ENCODE assay signal across 13 mouse cellular contexts in genomic region chr8:84552457-84552856, GRCm38 (mm10).
"Had no signal": no experiment of that assay in that cellular context is flagged by ENCODE, and none has a peak within 500 bp of the region (broad histone marks: within the 10 kb centered on the region; RNA-seq: fewer than 3 reads in every experiment).

No protein-coding gene starts in this region.

- ATAC-seq: midbrain, embryonic 16.5 days had no signal

- DNase-seq: lung, embryonic 14.5 days; lung, postnatal 10 days; lung, postnatal 4 days; midbrain, embryonic 14.5 days; retina, postnatal 1 day; right cerebral cortex, adult 18-20 months; right cerebral cortex, postnatal 25 days; right cerebral cortex, postnatal 4 days; spleen, adult 18-20 months; thymus, adult 18-20 months; thymus, postnatal 14 days; thymus, postnatal 36 days had no signal
